Mouse (Mus musculus) adrenal gland, adult (tissue): Measurements from ENCODE around the gene Zfp960.
A peak's percentile ranks its signal among the peaks of the same experiment; 100 is the strongest.
"Not testable (repeated sequence)": the region's sequence is repeated elsewhere in the genome, so short reads cannot be mapped to it uniquely, and the experiment has no call there.

Source experiments
- DNase-seq, 2 experiments: peaks; one replicate each; pipeline ENCODE4 v3.0.0; 2022 to 2023; ENCODE audit warnings: low spot score in 1 of 2; ENCODE audit not compliant: inconsistent age in 2 of 2

Gene Zfp960

DNA sequence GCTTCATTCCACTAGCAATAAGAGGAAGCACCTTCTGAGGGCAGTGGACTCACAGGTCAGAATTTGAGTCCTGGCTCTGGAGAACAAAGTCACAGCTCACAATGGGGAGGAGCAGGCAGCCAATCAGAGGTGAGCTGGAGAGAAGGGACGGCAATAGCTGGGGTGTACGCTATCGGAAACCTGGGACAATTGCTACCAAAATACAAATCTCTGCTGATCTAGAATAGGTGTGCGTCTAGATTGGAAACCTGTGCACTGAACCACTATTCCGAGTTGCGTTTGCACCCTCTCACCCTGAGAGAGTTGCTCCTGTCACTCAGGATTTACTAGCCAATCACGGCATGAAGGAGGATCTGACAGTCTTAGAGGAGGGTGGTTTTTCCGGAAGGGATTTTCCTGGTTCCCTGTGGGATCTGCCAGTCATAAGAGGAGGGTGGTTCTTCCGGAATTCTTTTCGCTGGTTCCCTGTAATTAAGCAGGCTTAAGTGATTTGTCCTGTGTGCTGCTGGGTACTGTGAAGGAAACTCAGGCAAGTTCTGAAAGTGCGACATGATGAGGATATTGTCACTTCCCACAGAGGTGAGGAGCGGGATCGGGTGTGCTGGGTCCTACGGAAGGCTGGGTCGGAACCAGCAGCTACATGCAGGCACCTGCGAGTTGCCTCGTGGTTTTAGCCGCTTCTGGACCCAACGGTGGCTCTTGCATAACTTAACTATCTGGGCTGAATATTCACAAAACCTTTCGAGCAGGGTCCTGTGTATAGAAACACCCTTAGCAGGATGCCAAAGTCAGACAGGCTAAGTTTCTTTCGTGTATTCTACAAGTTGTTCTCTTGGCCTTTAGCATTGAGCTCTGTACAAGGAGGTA is at the start of gene Zfp960:
Gene Zfp960 (plus strand): TSS at position 486 of the 867 bp plus-strand sequence.
- peak; percentile 87 to 97 for DNase-seq

DNA sequence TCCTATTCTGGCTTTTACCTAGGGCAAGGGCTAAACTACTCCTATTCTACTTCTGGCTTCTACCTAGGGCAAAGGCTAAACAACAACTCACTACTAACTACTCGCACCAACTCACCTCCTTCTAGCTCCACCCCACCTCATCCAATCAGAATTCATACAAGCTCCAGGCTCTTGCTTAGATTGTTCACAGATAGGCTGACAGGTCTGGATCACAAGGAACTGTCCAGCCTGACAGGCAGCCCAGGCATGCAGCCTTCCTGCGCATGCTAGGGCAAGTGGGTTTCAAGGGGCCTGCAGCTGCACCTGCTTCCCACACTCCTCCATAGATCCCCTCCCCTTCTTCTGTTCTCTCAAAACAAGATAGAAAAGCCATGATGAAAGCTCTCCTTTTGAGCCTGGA is 45.8 kb upstream of the Zfp960 start:
- DNase-seq = not testable (repeated sequence)

DNA sequence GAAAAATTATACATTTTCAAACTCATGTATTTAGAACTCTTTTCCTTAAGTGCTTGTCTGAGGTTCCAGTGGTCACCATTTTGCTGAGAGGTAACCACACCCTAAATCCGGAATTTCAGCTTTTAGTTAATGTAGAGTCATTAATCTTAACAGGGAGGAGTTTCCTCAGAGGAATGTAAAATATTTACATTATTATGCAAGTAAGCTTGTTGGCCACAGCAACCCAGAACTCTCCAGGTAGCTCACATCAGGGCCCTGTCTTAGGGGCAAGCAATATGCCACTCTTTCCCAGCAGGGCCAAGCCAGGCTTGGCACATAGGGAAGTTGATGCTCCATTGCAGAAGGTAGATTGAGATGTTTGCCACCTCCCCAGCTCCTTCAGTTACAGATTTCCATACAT is 4.3 kb upstream of the Zfp960 start:
- not testable (repeated sequence) for DNase-seq

DNA sequence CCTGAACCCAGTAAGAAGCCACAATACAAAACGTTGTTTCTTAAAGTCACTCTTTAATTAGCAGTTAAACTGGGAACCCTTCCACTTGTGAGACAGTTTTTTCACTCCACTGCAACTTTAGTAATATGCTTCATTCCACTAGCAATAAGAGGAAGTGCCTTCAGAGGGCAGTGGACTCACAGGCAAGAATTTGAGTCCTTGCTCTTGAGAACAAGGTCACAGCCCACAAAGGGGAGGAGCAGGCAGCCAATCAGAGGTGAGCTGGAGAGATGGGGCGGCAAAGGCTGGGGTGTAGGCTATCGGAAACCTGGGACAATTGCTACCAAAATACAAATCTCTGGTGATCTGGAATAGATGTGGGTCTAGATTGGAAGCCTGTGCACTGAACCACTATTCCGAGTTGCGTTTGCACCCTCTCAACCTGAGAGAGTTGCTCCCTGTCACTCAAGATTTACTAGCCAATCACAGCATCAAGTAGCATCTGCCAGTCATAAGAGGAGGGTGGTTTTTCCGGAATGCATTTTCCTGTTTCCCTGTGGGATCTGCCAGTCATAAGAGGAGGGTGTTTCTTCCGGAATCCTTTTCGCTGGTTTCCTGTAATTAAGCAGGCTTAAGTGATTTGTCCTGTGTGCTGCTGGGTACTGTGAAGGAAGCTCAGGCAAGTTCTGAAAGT is 57.1 kb downstream of the Zfp960 start, which contains the start of gene Zfp97:
Gene Zfp97 (plus strand): TSS at position 586 of the 673 bp plus-strand sequence.
- DNase-seq = not testable (repeated sequence)
